Mouse (Mus musculus) forebrain, embryonic 16.5 days (tissue): Measurements from ENCODE around the gene Gm6993. TPM values are rescaled to one million over a fixed set of nuclear protein-coding genes. Genes with fewer than 3 reads are reported as not detected.

Source experiments
- ATAC-seq: fragments of 200-750 bp; cut with Nextera tagmentation; 2 replicates; pipeline ENCODE4 v1.8.0; 2017; ENCODE audit warnings: mild to moderate bottlenecking, moderate library complexity
- H3K27ac ChIP-seq: fragments of 300-500 bp; sonication (generic); 2 replicates; pipeline ENCODE4 v1.5.1; 2014; ENCODE audit warnings: low read length, control low read depth
- H3K27me3 ChIP-seq: fragments of 300-500 bp; sonication (generic); replicated peaks from 2 replicates; pipeline ENCODE4 v1.6.1; 2014; ENCODE audit warnings: low read length; ENCODE audit not compliant: control insufficient read depth, insufficient read depth
- H3K36me3 ChIP-seq: fragments of 300-500 bp; sonication (generic); 2 replicates; pipeline ENCODE4 v1.6.1; 2014; ENCODE audit not compliant: control insufficient read depth, insufficient read depth
- H3K4me1 ChIP-seq: fragments of 300-500 bp; sonication (generic); replicated peaks from 2 replicates; pipeline ENCODE4 v1.6.1; 2014; ENCODE audit warnings: low read length; ENCODE audit not compliant: control insufficient read depth, insufficient read depth
- H3K4me2 ChIP-seq: fragments of 300-500 bp; sonication (generic); 2 replicates; pipeline ENCODE4 v1.6.1; 2014; ENCODE audit warnings: mild to moderate bottlenecking, low read length, control low read depth
- H3K4me3 ChIP-seq: fragments of 300-500 bp; sonication (generic); replicated peaks from 2 replicates; pipeline ENCODE4 v1.5.1; 2014; ENCODE audit warnings: mild to moderate bottlenecking, low read length, control low read depth
- H3K9ac ChIP-seq: fragments of 300-500 bp; sonication (generic); replicated peaks from 2 replicates; pipeline ENCODE4 v1.6.1; 2014; ENCODE audit warnings: low read depth, low read length, control low read depth
- H3K9me3 ChIP-seq: fragments of 300-500 bp; sonication (generic); 2 replicates; pipeline ENCODE4 v1.6.1; 2016; ENCODE audit warnings: low read length; ENCODE audit not compliant: control insufficient read depth
- WGBS: fragments of 180-500 bp; shearing (Covaris S2); extraction: QIAGEN DNeasy Blood & Tissue Kit; methylation state at CpG from one replicate; pipeline ENCODE4 v1.1.7; 2014; 5-methylcytosine and 5-hydroxymethylcytosine counted together
- polyA plus RNA-seq: library from polyadenylated mRNA; unstranded; fragments of >200 nt; fragmentation: Nextera tagmentation; extraction: Ambion mirVana; gene quantifications from 2 replicates; pipeline ENCODE4 v1.2.1, GENCODE M21; 2015

The Gm6993 gene
- polyA plus RNA-seq, 1 experiment from 2014 or later: not detected

DNA sequence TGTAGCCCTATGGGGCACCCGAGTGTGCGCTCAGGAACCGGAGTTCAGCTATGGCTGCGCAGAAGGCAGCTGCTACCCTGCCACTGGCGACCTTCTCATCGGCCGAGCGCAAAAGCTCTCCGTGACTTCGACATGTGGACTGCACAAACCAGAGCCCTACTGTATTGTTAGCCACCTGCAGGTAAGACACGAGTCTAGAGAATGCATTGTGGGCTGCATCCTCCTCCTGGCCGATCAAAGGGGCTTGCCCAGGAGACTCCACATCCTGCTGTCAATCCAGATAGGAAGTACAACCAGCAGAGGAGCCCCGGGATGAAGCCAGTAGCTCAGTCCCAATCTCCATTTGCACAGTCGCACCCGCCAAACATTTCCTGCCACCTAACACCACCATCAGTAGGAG, 26.1 kb downstream of the Gm6993 start:
- H3K27ac ChIP-seq: no peak overlapping the region
- ATAC-seq: 0 out of 2 replicates have a peak, but pooled peaks have one; percentile 19
- 2% methylated on average over 15 of the region's 15 CpGs for WGBS

DNA sequence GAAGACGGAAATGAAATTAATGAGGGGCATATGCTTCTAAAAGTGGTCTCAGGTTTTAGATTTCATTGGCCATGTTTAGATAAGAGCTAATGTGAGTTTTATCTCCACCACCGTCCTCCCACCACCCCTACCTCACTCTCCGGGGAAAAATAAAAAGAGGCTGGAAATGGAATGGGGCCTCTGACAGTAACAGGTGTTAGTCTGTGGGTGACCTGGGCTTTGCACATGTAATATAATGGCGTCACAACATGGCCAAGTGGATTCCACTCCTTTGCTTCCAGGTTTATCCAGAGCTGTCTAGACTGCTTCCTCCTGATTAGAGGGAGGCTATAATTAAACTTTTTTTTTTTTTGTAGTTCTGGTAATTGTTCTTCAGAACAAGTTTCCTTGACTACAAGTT, 26.8 kb downstream of the Gm6993 start:
- H3K9ac ChIP-seq: no peak overlapping the region
- no peaks in the 10 kb centered on the region for H3K36me3 ChIP-seq
- H3K27ac ChIP-seq: no peak overlapping the region
- H3K9me3 ChIP-seq: no peaks in the 10 kb centered on the region
- H3K4me3 ChIP-seq: no peak overlapping the region
- peaks cover 8% of the 10 kb centered on the region for H3K4me1 ChIP-seq
- H3K4me2 ChIP-seq: no peak overlapping the region
- 70% methylated on average over 4 of the region's 4 CpGs for WGBS
- ATAC-seq: no peak
- peaks cover 35% of the 10 kb centered on the region for H3K27me3 ChIP-seq

More for the DNA sequence above, 26.1 kb downstream of the Gm6993 start:
- Histone ChIP-seq H3K4me1 (peaks cover 8% of the 10 kb centered on the region), H3K27me3 (peaks cover 35% of the 10 kb centered on the region), H3K9me3 (no peaks in the 10 kb centered on the region), H3K4me3 (peak overlapping the region; percentile 55), H3K4me2 (peak overlapping the region; percentile 83), H3K9ac (peak overlapping the region; percentile 60), H3K36me3 (no peaks in the 10 kb centered on the region)

DNA sequence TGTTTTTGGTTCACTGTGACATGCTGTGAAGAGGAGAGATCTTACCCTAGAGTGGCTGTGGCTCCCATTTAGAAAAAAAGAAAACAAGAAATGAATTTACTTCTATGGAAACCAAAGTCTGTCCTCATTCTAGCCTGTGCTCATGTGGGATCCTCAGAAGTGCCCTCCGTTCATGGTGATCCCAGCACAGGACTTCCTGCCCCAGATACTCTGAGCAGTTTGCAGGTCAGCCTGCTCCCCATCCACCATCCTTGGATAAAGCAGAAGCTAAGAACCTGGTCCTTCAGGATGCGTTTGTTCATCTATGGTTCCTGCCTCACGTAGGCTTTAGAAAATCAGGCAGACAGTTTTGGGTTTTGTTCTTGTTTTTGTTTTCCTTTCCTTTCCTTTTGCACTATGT, 27.7 kb downstream of the Gm6993 start:
- no peak for ATAC-seq
- Histone ChIP-seq H3K27ac (no peak overlapping the region), H3K4me2 (no peak overlapping the region), H3K27me3 (peaks cover 30% of the 10 kb centered on the region), H3K4me1 (peaks cover 8% of the 10 kb centered on the region), H3K4me3 (no peak overlapping the region), H3K9ac (no peak overlapping the region), H3K9me3 (no peaks in the 10 kb centered on the region), H3K36me3 (no peaks in the 10 kb centered on the region)
- WGBS: 82% methylated on average over 3 of the region's 3 CpGs

DNA sequence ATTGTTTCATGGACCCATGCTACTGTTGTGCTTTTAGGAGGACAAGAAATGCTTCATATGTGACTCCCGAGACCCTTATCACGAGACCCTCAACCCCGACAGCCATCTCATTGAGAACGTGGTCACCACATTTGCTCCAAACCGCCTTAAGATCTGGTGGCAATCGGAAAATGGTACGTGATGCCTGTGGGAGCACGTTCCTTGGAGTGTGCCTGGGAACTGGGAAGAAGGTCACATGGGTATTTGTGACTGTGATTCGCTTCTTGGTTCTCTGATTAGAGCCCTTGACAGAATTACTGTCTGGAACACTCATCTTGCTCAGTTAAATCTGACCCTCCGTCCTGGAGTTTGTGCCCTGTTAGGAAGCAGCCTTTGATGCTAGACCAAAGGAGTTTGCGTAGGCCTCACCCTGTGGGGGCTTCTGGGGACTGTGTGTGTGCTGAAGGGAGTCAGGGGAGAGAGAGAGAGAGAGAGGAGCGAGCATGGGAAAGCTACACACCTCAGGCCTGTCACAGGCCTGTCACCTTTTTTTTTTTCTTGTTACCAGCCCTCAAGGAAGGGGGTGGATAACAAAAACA, 28.5 kb downstream of the Gm6993 start:
- Histone ChIP-seq H3K9ac (no peak overlapping the region), H3K27ac (no peak overlapping the region), H3K4me1 (peaks cover 8% of the 10 kb centered on the region), H3K9me3 (no peaks in the 10 kb centered on the region), H3K27me3 (peaks cover 24% of the 10 kb centered on the region), H3K36me3 (no peaks in the 10 kb centered on the region), H3K4me2 (no peak overlapping the region), H3K4me3 (no peak overlapping the region)
- ATAC-seq: no peak
- 76% methylated on average over 12 of the region's 12 CpGs for WGBS

DNA sequence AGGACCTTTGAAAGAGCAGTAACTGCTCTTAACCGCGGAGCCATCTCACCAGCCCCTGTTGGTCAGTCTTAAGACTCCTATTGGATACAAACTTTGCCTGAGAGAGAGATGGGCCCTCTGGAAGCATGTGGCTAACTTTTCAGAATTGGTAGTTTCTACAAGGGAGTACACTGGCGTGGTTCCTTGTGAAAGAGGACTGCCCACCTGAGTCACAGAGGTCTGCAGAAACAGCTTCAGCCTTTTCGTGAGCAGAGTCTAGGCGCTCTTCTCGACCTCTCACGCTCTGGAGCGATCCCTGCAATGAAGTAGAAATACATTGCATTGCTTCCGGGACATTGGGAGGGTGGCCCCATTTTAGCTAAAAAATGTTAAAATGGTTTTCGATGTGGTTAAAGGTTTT, 29.8 kb downstream of the Gm6993 start:
- Histone ChIP-seq H3K9me3 (no peaks in the 10 kb centered on the region), H3K4me3 (no peak overlapping the region), H3K27me3 (peaks cover 12% of the 10 kb centered on the region), H3K36me3 (no peaks in the 10 kb centered on the region), H3K4me2 (no peak overlapping the region), H3K27ac (no peak overlapping the region), H3K9ac (no peak overlapping the region), H3K4me1 (peaks cover 8% of the 10 kb centered on the region)
- WGBS: 92% methylated on average over 10 of the region's 10 CpGs
- ATAC-seq: no peak

DNA sequence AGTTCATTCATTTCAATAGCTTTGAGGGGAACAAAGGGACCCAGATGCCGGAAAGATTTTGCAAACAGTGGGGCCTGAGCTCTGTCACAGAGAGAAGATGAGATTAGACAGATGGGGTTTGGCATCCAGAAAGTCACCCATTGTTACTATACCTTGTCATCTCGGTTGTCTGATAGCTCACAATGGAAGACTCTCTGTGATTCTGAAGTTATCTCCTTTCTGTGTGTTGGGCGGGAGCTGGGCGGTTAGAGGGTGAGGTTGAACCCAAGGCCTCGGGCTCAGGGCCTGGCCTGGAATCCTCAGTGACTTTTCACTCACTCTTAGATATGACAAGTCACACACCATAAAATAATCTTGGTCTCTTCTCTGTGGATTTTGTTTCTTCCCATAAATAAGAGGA, 30.2 kb downstream of the Gm6993 start:
- Histone ChIP-seq H3K9me3 (no peaks in the 10 kb centered on the region), H3K4me2 (no peak overlapping the region), H3K36me3 (no peaks in the 10 kb centered on the region), H3K27me3 (peaks cover 10% of the 10 kb centered on the region), H3K27ac (no peak overlapping the region), H3K4me1 (peaks cover 8% of the 10 kb centered on the region), H3K9ac (no peak overlapping the region), H3K4me3 (no peak overlapping the region)
- no peak for ATAC-seq
- 74% methylated on average over 5 of the region's 5 CpGs for WGBS

DNA sequence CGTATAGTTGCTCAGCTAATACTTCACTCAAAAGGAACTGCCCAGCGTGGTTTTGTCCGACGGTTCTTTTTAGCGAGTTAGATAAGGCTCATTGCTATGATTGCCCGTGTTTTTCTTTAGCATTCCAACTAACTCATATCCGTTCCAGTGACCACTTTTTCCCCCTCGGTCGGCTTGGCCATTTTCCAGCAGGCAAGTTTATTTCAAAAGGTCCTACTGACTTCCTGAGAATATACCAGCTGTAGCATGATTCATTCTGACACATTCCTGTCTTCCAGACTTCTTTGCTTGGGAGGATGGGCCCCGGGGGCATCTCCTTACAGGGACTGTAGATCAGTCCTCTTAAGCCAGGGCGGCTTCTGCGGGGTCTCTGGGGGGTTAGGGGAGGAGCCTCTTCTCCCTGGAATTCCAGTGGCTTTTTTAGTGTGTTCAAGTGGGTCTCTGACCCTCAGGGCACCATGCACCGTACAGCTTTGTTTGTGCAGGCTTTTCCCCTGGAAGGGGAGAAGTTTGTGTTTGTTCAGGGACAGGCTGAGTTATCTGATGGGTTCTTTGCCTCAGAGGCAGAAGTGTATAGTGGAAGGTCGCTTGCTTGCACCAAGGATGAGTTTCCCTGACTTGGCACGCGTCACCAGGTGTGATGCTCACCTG, 30.9 kb downstream of the Gm6993 start:
- 58% methylated on average over 16 of the region's 16 CpGs for WGBS
- ATAC-seq: no peak
- Histone ChIP-seq H3K4me1 (peaks cover 4% of the 10 kb centered on the region), H3K4me3 (no peak overlapping the region), H3K4me2 (no peak overlapping the region), H3K36me3 (no peaks in the 10 kb centered on the region), H3K27me3 (peaks cover 5% of the 10 kb centered on the region; the same call in 1 of the 2 replicates), H3K9me3 (no peaks in the 10 kb centered on the region), H3K9ac (no peak overlapping the region), H3K27ac (no peak overlapping the region)

DNA sequence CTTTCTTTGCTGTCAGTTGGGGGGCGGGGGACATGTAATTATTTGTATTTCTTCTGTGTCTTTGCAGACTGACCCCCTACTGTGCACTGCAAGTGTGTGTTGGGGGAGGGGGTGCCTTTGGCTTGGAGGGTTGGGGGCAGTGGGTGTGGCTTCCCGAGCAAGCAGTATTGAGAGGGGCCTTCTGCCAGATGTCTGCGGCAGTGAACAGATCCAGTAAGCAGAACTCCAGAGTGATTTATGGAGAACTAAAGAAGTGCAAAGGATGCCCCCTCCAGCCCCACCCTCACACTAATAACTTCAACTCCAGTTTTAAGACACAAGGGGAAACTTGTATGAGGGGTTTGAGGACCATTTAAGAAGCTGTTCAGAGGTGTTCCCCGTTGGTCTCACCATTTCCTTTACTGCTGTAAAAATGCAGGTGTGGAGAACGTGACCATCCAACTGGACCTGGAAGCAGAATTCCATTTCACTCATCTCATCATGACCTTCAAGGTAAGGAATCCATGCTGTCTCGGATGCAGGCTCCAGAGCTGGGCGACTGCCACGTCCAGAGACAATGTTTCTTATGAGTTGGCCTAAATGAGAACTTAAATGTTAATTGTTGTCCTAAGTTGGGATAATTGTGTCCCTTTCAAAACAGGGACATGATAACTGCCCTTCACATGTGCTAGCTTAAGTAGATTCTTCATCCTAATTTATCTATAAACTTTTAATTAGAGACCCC, 31.6 kb downstream of the Gm6993 start:
- ATAC-seq: no peak
- Histone ChIP-seq H3K4me2 (no peak overlapping the region), H3K27ac (no peak overlapping the region), H3K27me3 (no peaks in the 10 kb centered on the region), H3K36me3 (no peaks in the 10 kb centered on the region; the same call in 1 of the 2 replicates), H3K4me1 (no peaks in the 10 kb centered on the region), H3K9me3 (no peaks in the 10 kb centered on the region), H3K9ac (no peak overlapping the region), H3K4me3 (no peak overlapping the region)
- 63% methylated on average over 8 of the region's 8 CpGs for WGBS

DNA sequence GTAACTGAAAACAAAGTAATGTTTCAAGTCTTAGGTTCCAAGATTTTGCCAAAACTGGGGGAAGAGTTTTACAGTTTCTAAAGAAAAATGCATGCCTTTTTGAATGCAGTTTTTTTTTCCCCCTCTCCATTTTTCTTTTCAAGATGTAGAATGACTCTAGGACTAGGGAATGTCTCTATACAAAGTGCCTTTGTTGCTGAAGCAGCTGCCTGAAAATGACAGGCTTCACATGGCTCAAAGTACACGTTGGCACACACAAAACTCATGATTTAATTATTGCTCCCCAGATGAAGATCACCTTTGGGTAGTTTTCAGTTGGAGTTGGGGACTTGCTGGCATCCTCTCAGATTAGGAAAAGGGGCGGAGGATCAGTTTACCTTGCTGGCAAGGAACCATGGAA, 32.3 kb downstream of the Gm6993 start:
- WGBS: 47% methylated on average over 2 of the region's 2 CpGs

More for the DNA sequence above, 32.3 kb downstream of the Gm6993 start:
- ATAC-seq: no peak
- H3K36me3 ChIP-seq: no peaks in the 10 kb centered on the region; the same call in 1 of the 2 replicates
- H3K27me3 ChIP-seq: no peaks in the 10 kb centered on the region
- H3K27ac ChIP-seq: no peak overlapping the region
- H3K4me2 ChIP-seq: no peak overlapping the region
- H3K9me3 ChIP-seq: no peaks in the 10 kb centered on the region
- no peak overlapping the region for H3K9ac ChIP-seq
- no peaks in the 10 kb centered on the region for H3K4me1 ChIP-seq
- H3K4me3 ChIP-seq: no peak overlapping the region
